Mouse (Mus musculus) gastrocnemius, postnatal 10 days (tissue): ENCODE measurements around the gene Teddm3. TPM values are rescaled to one million over a fixed set of nuclear protein-coding genes. Genes with fewer than 3 reads are reported as not detected.
"Not testable (repeated sequence)": the region's sequence is repeated elsewhere in the genome, so short reads cannot be mapped to it uniquely, and the experiment has no call there.

Source experiments
- DNase-seq: peaks from one replicate; pipeline ENCODE4 v3.0.0; 2021; ENCODE audit warnings: mixed read lengths
- total RNA-seq, 2 experiments: library from RNA; stranded (reverse); gene quantifications; 2 replicates each; pipeline ENCODE4 v1.2.3; 2021

The Teddm3 gene
- total RNA-seq, 2 experiments from 2014 or later = not detected

- no peak for DNase-seq
Observed at GRCm38 (mm10) chr16:21149896-21150295, 3.9 kb downstream of the Teddm3 start.

DNA sequence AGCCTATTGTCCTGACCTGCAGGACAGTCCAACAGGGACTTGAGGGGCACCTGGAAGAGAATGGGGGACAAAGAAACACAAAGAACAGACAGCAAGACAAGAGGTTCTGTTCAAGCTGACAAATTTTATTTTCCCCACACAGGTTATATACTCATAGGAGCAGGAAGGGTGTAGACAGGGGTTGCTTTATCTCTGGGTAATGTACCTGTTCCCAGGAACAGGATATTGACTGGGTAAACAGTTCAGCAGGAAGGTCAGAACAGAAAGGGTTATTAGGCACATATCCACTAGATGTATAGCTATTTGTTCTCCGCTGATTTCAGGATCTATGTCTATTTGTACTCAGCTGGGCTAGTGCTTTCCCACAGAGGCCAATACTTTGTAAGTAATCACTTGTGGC, 5.3 kb downstream of the Teddm3 start:
- not testable (repeated sequence) for DNase-seq

GRCm38 (mm10) chr16:21136312-21137083, 17.3 kb downstream of the Teddm3 start:
- no peak for DNase-seq

GRCm38 (mm10) chr16:21127666-21128065, 26.1 kb downstream of the Teddm3 start:
- not testable (repeated sequence) for DNase-seq

DNA sequence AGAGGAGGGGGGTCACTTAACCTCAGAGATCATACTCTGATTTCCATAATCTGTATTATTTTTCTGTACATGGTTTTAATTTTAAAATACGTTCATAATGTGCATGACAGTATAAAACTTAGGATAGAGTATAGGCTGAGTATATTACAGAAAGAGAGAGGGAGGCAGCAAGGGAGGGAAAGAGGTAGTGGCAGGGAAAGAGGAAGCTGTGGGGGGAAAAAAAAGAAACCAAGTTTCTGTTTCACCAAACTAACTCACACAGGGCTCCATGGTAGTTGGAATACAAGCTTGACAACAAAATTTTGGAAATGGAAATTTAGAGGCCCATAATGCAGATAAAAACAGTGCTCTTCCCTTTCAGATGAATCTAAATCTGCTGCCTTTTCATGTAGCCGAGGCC, 31.0 kb downstream of the Teddm3 start:
- DNase-seq = not testable (repeated sequence)

DNA sequence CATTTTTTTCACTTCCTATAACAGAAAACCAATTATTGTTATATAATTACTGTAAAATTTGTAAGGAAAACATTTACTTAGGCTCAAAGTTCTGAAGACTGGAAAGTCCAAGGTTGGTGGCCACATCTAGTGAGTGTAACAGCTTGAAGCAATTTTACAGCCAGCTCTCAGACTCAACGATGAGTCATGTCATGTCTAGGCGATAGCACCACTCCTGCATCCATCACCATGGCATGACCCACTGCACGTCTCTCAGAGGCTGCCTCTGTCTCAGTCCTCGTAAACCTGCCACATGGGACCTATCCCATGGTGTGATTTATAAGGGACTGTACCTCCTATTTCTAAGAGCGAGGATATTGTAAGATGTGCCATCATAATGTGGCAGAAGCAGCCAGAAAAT, 37.7 kb downstream of the Teddm3 start:
- DNase-seq = no peak

- no peak for DNase-seq
Observed at GRCm38 (mm10) chr16:21109473-21109872, 44.3 kb downstream of the Teddm3 start.

Other genes starting within 250 kb of the Teddm3 start
- gene Ephb3, start 50.8 kb upstream of the Teddm3 start, total RNA-seq = 10 to 100 TPM in 1 of 2 experiments, 1 to 10 TPM in 1; 6.1 to 11.8 TPM